Mouse (Mus musculus): Measurements from ENCODE around the gene Lins1. TPM values are rescaled to one million over a fixed set of nuclear protein-coding genes. Genes with fewer than 3 reads are reported as not detected.

Gene Lins1
- polyA plus RNA-seq, 1 experiment, result 5.9 TPM

DNA sequence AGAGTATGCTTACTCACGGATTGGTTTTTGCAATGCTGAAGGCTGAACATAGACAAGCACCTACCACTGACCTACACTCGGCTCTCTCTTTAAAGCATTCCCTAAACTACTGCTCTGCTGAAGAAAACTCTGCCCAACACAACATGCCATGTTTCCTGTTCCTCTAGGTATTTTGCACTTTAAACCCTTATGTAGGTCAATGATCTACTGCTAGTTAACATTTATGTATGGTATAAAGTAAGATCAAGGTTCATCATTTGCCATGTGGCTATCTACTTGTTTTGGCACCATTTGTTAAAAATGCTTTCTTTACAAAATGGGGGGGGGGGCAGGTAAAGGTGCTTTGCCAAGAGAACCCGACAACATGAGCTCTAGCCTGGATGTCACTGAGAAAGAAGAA, 26.1 kb upstream of the Lins1 start:
- Histone ChIP-seq H3K27ac (ENCODE audit: insufficient read depth, low read depth, low read length) (no peak overlapping the region), H3K4me3 (ENCODE audit: insufficient read depth, low read length) (no peak overlapping the region), H3K4me1 (ENCODE audit: control insufficient read depth, insufficient read depth, low read length) (peaks cover 3% of the 10 kb centered on the region; the same call in 1 of the 2 replicates)
- TF ChIP-seq CTCF (IDR thresholded peaks at IDR 0.05; ENCODE audit: low read depth, low read length), result no peak
- no peak for TF ChIP-seq POLR2A (IDR thresholded peaks at IDR 0.05; ENCODE audit: borderline replicate concordance, low read depth, low read length)

DNA sequence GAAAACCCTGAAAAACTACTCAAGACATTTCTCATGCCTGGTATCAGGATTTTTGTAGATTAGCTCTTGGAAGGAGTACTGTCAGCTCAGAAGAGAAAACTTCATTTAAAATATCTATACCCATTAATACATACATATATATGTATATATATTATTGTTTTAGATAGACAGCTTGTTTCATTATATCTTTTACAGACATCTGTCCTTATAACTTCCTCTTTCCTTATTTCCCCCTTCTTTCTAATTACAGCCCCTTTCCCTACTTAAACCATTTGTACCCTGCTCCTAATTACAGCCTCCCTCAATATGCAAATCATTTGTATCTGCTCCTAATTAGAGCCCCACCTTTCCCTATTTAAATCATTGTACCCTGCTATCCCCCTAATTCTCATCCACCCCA, 22.6 kb upstream of the Lins1 start:
- H3K4me1 ChIP-seq (ENCODE audit: control insufficient read depth, insufficient read depth, low read length), result no peaks in the 10 kb centered on the region
- TF ChIP-seq POLR2A (IDR thresholded peaks at IDR 0.05; ENCODE audit: borderline replicate concordance, low read depth, low read length) (no peak), CTCF (IDR thresholded peaks at IDR 0.05; ENCODE audit: low read depth, low read length) (no peak)
- no peak overlapping the region for H3K4me3 ChIP-seq (ENCODE audit: insufficient read depth, low read length)
- no peak overlapping the region for H3K27ac ChIP-seq (ENCODE audit: insufficient read depth, low read depth, low read length)

DNA sequence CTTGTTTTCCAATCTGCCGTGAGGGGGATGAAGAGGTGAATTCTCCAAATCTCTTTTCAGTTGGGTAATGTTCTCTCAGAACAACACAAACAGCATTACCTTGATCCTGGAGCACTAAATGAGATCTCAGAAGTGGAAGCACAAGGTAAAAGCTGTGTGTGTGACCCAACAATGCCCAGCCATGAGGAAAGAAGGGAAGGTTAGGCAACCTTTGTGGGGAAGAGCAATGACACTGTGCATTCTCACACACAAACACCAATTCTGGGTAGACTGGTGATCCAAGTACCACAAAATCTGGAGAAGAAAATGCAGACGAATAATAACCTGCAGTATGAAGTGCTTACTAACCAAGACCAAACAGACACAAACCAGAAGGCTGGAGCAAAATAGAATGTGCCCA, 13.9 kb upstream of the Lins1 start:
- H3K27ac ChIP-seq (ENCODE audit: insufficient read depth, low read depth, low read length), result no peak overlapping the region
- no peak overlapping the region for H3K4me3 ChIP-seq (ENCODE audit: insufficient read depth, low read length)
- TF ChIP-seq POLR2A (IDR thresholded peaks at IDR 0.05; ENCODE audit: borderline replicate concordance, low read depth, low read length) (no peak), CTCF (IDR thresholded peaks at IDR 0.05; ENCODE audit: low read depth, low read length) (no peak)
- no peaks in the 10 kb centered on the region for H3K4me1 ChIP-seq (ENCODE audit: control insufficient read depth, insufficient read depth, low read length)

DNA sequence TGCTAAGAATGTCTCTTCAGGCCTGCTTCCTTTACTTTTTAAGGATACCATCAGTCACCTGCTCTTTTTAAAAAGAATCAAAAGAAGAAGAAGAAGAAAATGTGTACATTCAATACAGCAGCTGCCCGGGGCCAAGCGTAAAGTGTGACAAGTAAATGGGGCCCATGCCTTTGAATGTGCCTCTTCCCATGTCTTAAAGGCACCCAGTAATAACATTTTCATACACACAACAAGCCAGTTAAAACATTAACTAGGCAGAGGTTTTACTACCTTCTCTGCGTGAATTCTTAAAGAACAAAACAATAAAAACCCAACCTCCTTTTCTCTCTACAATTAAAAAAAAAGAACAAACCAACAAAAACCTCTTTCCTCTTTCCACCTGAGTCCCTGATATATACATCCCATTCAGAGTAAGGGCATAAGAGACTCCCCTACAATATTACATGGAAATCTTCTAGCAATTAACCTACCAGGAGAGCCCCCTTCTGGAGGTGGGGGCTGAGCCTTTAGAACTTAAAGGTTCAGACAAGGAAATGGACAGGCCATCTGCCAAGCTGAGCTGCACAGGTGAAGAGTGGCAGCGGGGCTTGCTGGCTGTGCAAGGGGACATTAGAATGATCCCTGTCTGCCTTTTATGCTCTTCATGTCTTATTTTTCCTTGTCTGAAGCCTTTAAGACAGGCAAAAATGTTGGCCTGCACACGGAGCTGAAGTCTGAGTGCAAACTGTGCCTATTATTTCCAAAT, 7.4 kb upstream of the Lins1 start:
- TF ChIP-seq POLR2A (IDR thresholded peaks at IDR 0.05; ENCODE audit: borderline replicate concordance, low read depth, low read length) (no peak), CTCF (IDR thresholded peaks at IDR 0.05; ENCODE audit: low read depth, low read length) (no peak)
- no peaks in the 10 kb centered on the region for H3K4me1 ChIP-seq (ENCODE audit: control insufficient read depth, insufficient read depth, low read length)
- H3K27ac ChIP-seq (ENCODE audit: insufficient read depth, low read depth, low read length), result no peak overlapping the region
- H3K4me3 ChIP-seq (ENCODE audit: insufficient read depth, low read length), result no peak overlapping the region

DNA sequence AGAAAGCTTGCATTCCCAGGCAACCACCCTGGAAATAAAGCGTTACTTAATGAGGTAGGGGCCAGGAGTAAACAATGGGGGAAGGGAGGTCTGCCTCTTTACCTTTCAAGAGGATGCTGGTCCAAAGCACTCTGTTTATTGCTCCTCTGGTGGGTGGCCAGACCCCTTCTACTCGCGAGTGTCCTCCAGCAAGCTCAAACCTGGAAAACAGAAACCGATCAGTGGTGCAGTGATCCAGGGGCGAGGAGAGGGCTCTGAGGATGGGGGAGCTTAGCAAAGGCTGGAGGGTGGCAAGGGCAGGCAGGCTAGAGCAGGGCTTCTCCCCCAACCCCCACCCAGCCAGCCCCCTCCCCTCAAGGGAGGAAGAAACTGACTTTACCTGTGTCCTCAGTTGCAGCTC, 968 bp upstream of the Lins1 start:
- TF ChIP-seq CTCF (IDR thresholded peaks at IDR 0.05; ENCODE audit: low read depth, low read length) (no peak), POLR2A (IDR thresholded peaks at IDR 0.05; ENCODE audit: borderline replicate concordance, low read depth, low read length) (no peak)
- Histone ChIP-seq H3K27ac (ENCODE audit: insufficient read depth, low read depth, low read length) (no peak overlapping the region), H3K4me1 (ENCODE audit: control insufficient read depth, insufficient read depth, low read length) (0 out of 2 replicates have a peak, but pooled peaks cover 2% of the 10 kb centered on the region), H3K4me3 (ENCODE audit: insufficient read depth, low read length) (peak overlapping the region; percentile 96)

DNA sequence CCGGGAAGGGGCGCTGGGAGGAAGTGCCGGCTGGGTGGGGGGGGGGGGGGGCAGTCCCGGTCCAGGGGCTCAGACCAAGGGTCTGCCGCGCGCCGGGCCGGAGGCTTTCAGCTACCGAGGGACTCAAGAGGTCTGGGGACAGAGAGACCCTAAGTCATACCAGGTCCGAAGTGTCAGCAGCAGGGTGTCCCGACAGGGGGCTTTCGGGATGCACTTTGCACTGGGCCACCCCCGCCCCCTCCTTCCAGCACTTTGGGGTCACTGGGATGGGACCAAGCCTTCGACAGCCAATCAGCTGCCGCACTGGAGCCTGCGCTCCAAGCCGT, 432 bp upstream of the Lins1 start, which contains the start of gene Asb7:
Gene Asb7, minus strand, starts transcription at position 303 of the 326 bp plus-strand sequence.
- H3K4me1 ChIP-seq (ENCODE audit: control insufficient read depth, insufficient read depth, low read length), result 0 out of 2 replicates have a peak, but pooled peaks cover 2% of the 10 kb centered on the region
- peak within 1 kb of the TSS; percentile 54 for H3K27ac ChIP-seq (ENCODE audit: insufficient read depth, low read depth, low read length)
- TF ChIP-seq CTCF (IDR thresholded peaks at IDR 0.05; ENCODE audit: low read depth, low read length), result no peak
- TF ChIP-seq POLR2A (IDR thresholded peaks at IDR 0.05; ENCODE audit: borderline replicate concordance, low read depth, low read length), result no peak
- peak within 1 kb of the TSS; percentile 96 for H3K4me3 ChIP-seq (ENCODE audit: insufficient read depth, low read length)

DNA sequence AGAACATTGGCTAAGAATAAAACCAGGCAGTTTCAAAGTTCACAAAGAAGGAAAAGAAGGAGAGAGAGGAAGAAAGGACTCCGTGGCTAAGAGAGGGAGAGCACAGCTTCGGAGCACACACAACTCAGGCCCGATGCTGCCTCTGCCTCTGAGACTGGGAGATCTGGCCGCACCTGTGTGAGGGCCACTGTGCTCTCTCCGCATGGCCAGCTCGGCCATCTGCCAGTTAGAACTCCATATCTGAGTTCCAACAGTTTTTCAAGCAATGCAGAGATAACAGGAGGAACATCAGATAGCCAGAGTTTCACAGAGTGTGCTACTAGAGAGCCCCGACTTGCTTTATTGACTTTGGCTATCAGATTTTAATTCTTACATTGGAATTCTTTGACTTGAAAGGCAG, 4.8 kb downstream of the Lins1 start:
- TF ChIP-seq POLR2A (IDR thresholded peaks at IDR 0.05; ENCODE audit: borderline replicate concordance, low read depth, low read length) (no peak), CTCF (IDR thresholded peaks at IDR 0.05; ENCODE audit: low read depth, low read length) (no peak)
- Histone ChIP-seq H3K27ac (ENCODE audit: insufficient read depth, low read depth, low read length) (no peak overlapping the region), H3K4me1 (ENCODE audit: control insufficient read depth, insufficient read depth, low read length) (0 out of 2 replicates have a peak, but pooled peaks cover 2% of the 10 kb centered on the region), H3K4me3 (ENCODE audit: insufficient read depth, low read length) (no peak overlapping the region)

DNA sequence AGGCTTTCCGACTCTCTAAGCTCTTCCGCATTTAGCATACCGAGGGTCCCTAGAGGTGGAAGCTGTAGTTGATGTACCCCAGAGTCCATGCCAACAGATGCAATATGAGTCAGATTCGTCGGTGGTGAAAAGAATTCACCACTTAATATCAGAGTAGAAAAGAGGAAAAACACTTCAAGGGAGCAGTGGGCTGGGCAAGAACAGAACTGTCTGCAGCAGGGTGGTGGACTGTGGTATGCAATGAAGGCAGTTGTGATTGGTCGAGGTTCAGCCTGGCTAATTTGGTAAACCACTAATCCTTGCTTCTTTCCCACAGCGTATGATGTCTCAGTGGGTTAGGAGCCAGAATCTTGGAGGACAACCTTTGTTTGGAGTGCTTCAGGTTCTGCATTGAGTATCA, 13.0 kb downstream of the Lins1 start:
- no peak overlapping the region for H3K4me3 ChIP-seq (ENCODE audit: insufficient read depth, low read length)
- TF ChIP-seq CTCF (IDR thresholded peaks at IDR 0.05; ENCODE audit: low read depth, low read length) (no peak), POLR2A (IDR thresholded peaks at IDR 0.05; ENCODE audit: borderline replicate concordance, low read depth, low read length) (no peak)
- peaks cover 10% of the 10 kb centered on the region for H3K4me1 ChIP-seq (ENCODE audit: control insufficient read depth, insufficient read depth, low read length)
- H3K27ac ChIP-seq (ENCODE audit: insufficient read depth, low read depth, low read length), result no peak overlapping the region

DNA sequence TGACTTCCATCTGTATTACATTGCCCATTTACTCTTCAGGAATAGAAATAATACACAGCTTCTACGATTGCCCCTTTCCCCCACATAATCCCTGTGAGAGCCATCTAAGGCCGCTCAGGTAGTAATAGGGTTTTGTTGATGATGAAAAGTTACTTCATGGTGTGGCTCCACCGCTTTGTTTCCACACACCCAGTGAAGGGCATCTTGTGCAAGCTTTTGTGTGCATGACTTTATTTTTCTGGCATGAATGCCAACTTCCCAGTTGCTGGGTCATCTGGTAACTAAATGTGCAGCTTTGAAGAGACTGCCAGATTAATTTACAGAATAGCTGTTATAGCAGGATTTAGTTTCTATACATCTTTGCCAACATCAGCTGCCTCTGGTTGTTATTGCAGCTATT, 14.9 kb downstream of the Lins1 start:
- TF ChIP-seq CTCF (IDR thresholded peaks at IDR 0.05; ENCODE audit: low read depth, low read length) (no peak), POLR2A (IDR thresholded peaks at IDR 0.05; ENCODE audit: borderline replicate concordance, low read depth, low read length) (no peak)
- H3K27ac ChIP-seq (ENCODE audit: insufficient read depth, low read depth, low read length), result no peak overlapping the region
- H3K4me3 ChIP-seq (ENCODE audit: insufficient read depth, low read length), result no peak overlapping the region
- peaks cover 10% of the 10 kb centered on the region for H3K4me1 ChIP-seq (ENCODE audit: control insufficient read depth, insufficient read depth, low read length)

DNA sequence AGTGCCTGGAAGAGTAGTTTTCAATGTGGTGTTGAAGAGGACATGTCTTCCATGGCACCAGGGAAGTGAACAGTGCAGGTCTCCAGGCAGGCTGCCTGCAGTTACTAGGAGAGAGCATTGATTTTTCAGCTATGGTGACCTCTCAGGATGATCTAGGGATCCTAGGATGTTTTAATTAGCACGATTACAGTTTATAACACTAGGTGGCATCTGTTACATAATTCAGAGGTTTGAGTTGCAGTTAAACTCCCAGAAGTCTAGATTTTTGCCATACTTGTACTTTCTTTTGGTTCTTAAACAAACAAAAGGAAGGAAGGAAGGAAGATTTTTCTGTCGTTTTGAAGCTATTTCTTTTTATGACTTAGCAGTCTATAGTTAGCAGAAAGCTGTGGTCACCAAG, 21.5 kb downstream of the Lins1 start:
- H3K4me1 ChIP-seq (ENCODE audit: control insufficient read depth, insufficient read depth, low read length), result no peaks in the 10 kb centered on the region
- H3K27ac ChIP-seq (ENCODE audit: insufficient read depth, low read depth, low read length), result no peak overlapping the region
- H3K4me3 ChIP-seq (ENCODE audit: insufficient read depth, low read length), result no peak overlapping the region
- TF ChIP-seq CTCF (IDR thresholded peaks at IDR 0.05; ENCODE audit: low read depth, low read length) (no peak), POLR2A (IDR thresholded peaks at IDR 0.05; ENCODE audit: borderline replicate concordance, low read depth, low read length) (no peak)
